Mouse (Mus musculus) midbrain, postnatal 0 days (tissue): ENCODE results near the gene Fchsd2. TPM values are rescaled to one million over a fixed set of nuclear protein-coding genes. Genes with fewer than 3 reads are reported as not detected.

Experiments used
- ATAC-seq: fragments of 200-750 bp; cut with Nextera tagmentation; 2 replicates; pipeline ENCODE4 v1.8.0; 2017; ENCODE audit warnings: moderate number of reproducible peaks, mild to moderate bottlenecking, moderate TSS enrichment, moderate library complexity; ENCODE audit not compliant: low FRiP score
- DNase-seq: peaks from one replicate; pipeline ENCODE4 v3.0.0-alpha.2; 2015; ENCODE audit warnings: low spot score
- H3K27ac ChIP-seq: fragments of 300-500 bp; sonication (generic); 2 replicates; pipeline ENCODE4 v1.5.1; 2014; ENCODE audit warnings: low read depth, mild to moderate bottlenecking, low read length, mixed read lengths
- H3K27me3 ChIP-seq: fragments of 300-500 bp; sonication (generic); 2 replicates; pipeline ENCODE4 v1.6.1; 2014; ENCODE audit warnings: low read length, control low read depth, mixed read lengths; ENCODE audit not compliant: insufficient read depth
- H3K36me3 ChIP-seq: fragments of 300-500 bp; sonication (generic); 2 replicates; pipeline ENCODE4 v1.6.1; 2014; ENCODE audit warnings: low read length, control low read depth, mixed read lengths; ENCODE audit not compliant: insufficient read depth
- H3K4me1 ChIP-seq: fragments of 300-500 bp; sonication (generic); 2 replicates; pipeline ENCODE4 v1.6.1; 2014; ENCODE audit warnings: mild to moderate bottlenecking, control low read depth, antibody characterized with exemption, low read length, mixed read lengths; ENCODE audit not compliant: insufficient read depth
- H3K4me2 ChIP-seq: fragments of 300-500 bp; sonication (generic); 2 replicates; pipeline ENCODE4 v1.6.1; 2014; ENCODE audit warnings: low read depth, mild to moderate bottlenecking, low read length, mixed read lengths; ENCODE audit not compliant: poor library complexity, severe bottlenecking
- H3K4me3 ChIP-seq: fragments of 300-500 bp; sonication (generic); 2 replicates; pipeline ENCODE4 v1.5.1; 2014; ENCODE audit warnings: low read depth, mild to moderate bottlenecking, low read length, moderate library complexity
- H3K9ac ChIP-seq: fragments of 300-500 bp; sonication (generic); replicated peaks from 2 replicates; pipeline ENCODE4 v1.6.1; 2014; ENCODE audit warnings: mild to moderate bottlenecking, low read length, moderate library complexity, mixed read lengths; ENCODE audit not compliant: poor library complexity, severe bottlenecking
- H3K9me3 ChIP-seq: fragments of 300-500 bp; sonication (generic); 2 replicates; pipeline ENCODE4 v1.6.1; 2016; ENCODE audit warnings: low read length, control low read depth
- CTCF ChIP-seq: IDR thresholded peaks from 2 replicates; pipeline ENCODE4 v1.5.1; 2016; ENCODE audit warnings: antibody characterized with exemption, mild to moderate bottlenecking
- WGBS: fragments of 180-500 bp; shearing (Covaris S2); extraction: QIAGEN DNeasy Blood & Tissue Kit; methylation state at CpG from one replicate; pipeline ENCODE4 v1.1.7; 2014; 5-methylcytosine and 5-hydroxymethylcytosine counted together
- polyA plus RNA-seq: library from polyadenylated mRNA; unstranded; fragments of >200 nt; fragmentation: Nextera tagmentation; extraction: Ambion mirVana; gene quantifications from 2 replicates; pipeline ENCODE4 v1.2.1, GENCODE M21; 2015
- total RNA-seq: library from RNA; depleted of rRNA; stranded (reverse); fragments of >200 nt; gene quantifications from 2 replicates; pipeline ENCODE4 v1.2.3, GENCODE M21; 2014

The Fchsd2 gene
- total and polyA plus RNA-seq, 2 experiments from 2014 or later, result 39.2 to 55.7 TPM

- Histone ChIP-seq H3K9me3 (no peaks in the 10 kb centered on the region), H3K4me3 (no peak overlapping the region), H3K9ac (no peak overlapping the region), H3K36me3 (no peaks in the 10 kb centered on the region), H3K4me2 (no peak overlapping the region), H3K27me3 (no peaks in the 10 kb centered on the region), H3K27ac (no peak overlapping the region), H3K4me1 (no peaks in the 10 kb centered on the region)
- ATAC-seq (no peak), DNase-seq (peak; percentile 17)
- WGBS, result 65% methylated on average over 5 of the region's 5 CpGs
- TF ChIP-seq CTCF, result no peak
Measured at GRCm38 (mm10) chr7:101095560-101095959, 2.9 kb downstream of the Fchsd2 start.

- Histone ChIP-seq H3K4me3 (no peak overlapping the region), H3K36me3 (no peaks in the 10 kb centered on the region), H3K9me3 (no peaks in the 10 kb centered on the region), H3K4me2 (no peak overlapping the region), H3K27ac (no peak overlapping the region), H3K9ac (no peak overlapping the region), H3K27me3 (no peaks in the 10 kb centered on the region), H3K4me1 (no peaks in the 10 kb centered on the region)
- DNase-seq (no peak), ATAC-seq (no peak)
- WGBS, result 86% methylated on average over 2 of the region's 2 CpGs
- TF ChIP-seq CTCF, result no peak
Measured at GRCm38 (mm10) chr7:101096576-101096975, 3.9 kb downstream of the Fchsd2 start.

- H3K9me3 ChIP-seq, result no peaks in the 10 kb centered on the region
- no peak for TF ChIP-seq CTCF
- H3K36me3 ChIP-seq, result no peaks in the 10 kb centered on the region
- no peaks in the 10 kb centered on the region for H3K4me1 ChIP-seq
- WGBS, result 60% methylated on average over 3 of the region's 3 CpGs
- H3K4me3 ChIP-seq, result no peak overlapping the region
- H3K27ac ChIP-seq, result no peak overlapping the region
- H3K27me3 ChIP-seq, result no peaks in the 10 kb centered on the region
- ATAC-seq, result no peak
- no peak overlapping the region for H3K9ac ChIP-seq
- no peak overlapping the region for H3K4me2 ChIP-seq
- DNase-seq, result no peak
Measured at GRCm38 (mm10) chr7:101097084-101097483, 4.4 kb downstream of the Fchsd2 start.

GRCm38 (mm10) chr7:101099981-101100380 is 7.3 kb downstream of the Fchsd2 start:
- no peaks in the 10 kb centered on the region for H3K36me3 ChIP-seq
- no peak overlapping the region for H3K27ac ChIP-seq
- H3K27me3 ChIP-seq, result no peaks in the 10 kb centered on the region
- H3K4me2 ChIP-seq, result no peak overlapping the region
- no peaks in the 10 kb centered on the region for H3K9me3 ChIP-seq
- WGBS, result 65% methylated on average over 3 of the region's 3 CpGs
- no peaks in the 10 kb centered on the region for H3K4me1 ChIP-seq
- no peak overlapping the region for H3K4me3 ChIP-seq
- DNase-seq, result no peak
- no peak overlapping the region for H3K9ac ChIP-seq
- no peak for ATAC-seq
- TF ChIP-seq CTCF, result no peak

- TF ChIP-seq CTCF, result no peak
- Histone ChIP-seq H3K9me3 (no peaks in the 10 kb centered on the region), H3K36me3 (no peaks in the 10 kb centered on the region), H3K9ac (no peak overlapping the region), H3K27ac (0 out of 2 replicates have a peak overlapping the region, but pooled peaks have one; percentile 18), H3K4me2 (no peak overlapping the region), H3K4me3 (no peak overlapping the region), H3K4me1 (no peaks in the 10 kb centered on the region), H3K27me3 (no peaks in the 10 kb centered on the region)
- ATAC-seq, result 0 out of 2 replicates have a peak, but pooled peaks have one; percentile 41
- peak; percentile 77 for DNase-seq
- 40% methylated on average over 10 of the region's 10 CpGs for WGBS
Measured at GRCm38 (mm10) chr7:101101156-101101691, 8.6 kb downstream of the Fchsd2 start.

- ATAC-seq (no peak), DNase-seq (no peak)
- Histone ChIP-seq H3K9me3 (no peaks in the 10 kb centered on the region), H3K4me3 (no peak overlapping the region), H3K27me3 (no peaks in the 10 kb centered on the region), H3K27ac (no peak overlapping the region), H3K36me3 (no peaks in the 10 kb centered on the region), H3K4me2 (no peak overlapping the region), H3K9ac (no peak overlapping the region), H3K4me1 (peaks cover 7% of the 10 kb centered on the region; the same call in 1 of the 2 replicates)
- 61% methylated on average over 2 of the region's 2 CpGs for WGBS
- TF ChIP-seq CTCF, result peak; percentile 29
Measured at GRCm38 (mm10) chr7:101106666-101107065, 14.0 kb downstream of the Fchsd2 start.
